Mouse (Mus musculus): Measurements from ENCODE around the gene Ankrd13a.
"Not testable (repeated sequence)": the region's sequence is repeated elsewhere in the genome, so short reads cannot be mapped to it uniquely, and the experiment has no call there.

Gene Ankrd13a

DNA sequence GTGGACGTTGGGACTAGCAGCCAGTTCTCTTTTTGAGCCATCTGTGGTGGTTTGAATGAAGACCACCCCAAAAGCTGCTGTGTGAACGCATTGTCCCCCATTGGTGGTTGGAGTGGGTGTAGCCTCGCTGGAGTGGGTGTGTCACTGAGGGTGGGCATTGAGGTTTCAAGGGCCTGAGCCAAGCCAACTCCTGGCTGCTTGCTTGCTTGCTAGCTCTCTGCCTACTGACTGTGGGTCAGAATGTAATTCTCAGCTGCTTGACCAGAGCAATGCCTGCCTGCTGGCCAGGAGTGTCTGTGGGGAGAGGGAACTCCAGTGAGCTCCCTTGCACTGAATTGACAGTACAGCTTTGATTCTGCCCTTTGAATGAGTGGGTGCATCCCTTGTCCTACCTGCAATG lies 55.3 kb downstream of the Ankrd13a start:
- DNase-seq (ENCODE audit: low read depth, low spot score): no peak

DNA sequence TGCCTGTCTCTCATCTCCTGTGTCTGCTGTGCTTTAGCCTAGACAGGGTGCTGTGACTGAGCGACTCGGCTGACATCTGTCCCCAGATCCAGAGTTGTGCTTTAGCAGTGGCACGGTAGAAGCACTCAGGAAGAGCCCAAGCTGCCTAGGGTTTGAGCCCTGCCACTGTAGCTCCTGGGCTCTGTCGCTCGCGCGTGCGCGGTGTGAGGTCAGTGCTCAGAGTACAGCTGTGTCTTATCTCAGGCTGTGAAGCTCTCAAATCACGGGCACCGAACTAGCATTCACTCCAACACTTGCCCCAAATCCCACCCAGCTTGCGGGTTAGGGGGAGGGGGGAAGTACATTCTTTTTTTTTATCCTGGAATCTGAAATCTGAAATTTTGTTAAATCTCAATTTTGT lies 62.4 kb downstream of the Ankrd13a start:
- no peak for DNase-seq (ENCODE audit: low read depth, low spot score)

- not testable (repeated sequence) for DNase-seq (ENCODE audit: low read depth, low spot score)
Observed at GRCm38 (mm10) chr5:114840481-114840880, 66.0 kb downstream of the Ankrd13a start.

DNA sequence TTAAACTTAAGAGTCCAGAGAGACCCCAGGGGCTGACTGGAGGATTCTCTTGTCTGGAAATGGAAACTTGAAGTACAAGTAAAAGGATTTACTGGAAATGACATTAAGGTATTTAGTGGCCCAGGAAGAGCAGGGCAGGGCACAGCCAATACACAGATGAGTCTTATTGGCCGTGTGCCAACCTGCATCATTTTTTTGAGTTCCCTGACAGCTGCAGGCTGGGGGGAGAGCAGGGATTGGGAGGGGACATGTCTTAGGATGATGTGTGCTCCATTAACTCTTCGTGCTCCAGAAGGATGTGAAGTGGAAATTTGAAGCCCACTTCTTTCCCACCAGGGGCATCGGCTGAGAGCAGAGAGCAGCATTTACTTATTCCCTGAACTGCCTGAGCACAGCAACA lies 67.7 kb downstream of the Ankrd13a start:
- not testable (repeated sequence) for DNase-seq (ENCODE audit: low read depth, low spot score)

DNA sequence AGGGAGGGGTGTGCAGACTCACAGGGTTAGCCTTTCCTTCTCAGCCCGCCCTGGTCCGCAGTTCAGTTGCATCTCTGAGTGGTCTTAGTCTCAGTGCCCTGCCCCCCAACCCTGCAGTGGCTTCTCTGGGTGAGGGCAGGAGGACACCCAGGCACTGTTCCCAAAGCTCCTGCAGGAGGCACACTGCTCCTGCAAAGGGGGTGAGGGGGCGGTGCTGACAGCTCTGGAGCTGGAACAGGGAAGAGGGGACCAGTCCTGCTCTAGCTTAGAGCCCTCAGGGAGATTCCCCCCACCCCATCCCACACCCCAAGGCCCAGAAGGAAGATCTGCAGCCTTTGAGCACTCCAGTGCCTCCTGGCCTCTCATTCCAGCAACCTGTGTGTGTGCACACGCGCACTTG lies 68.2 kb downstream of the Ankrd13a start:
- no peak for DNase-seq (ENCODE audit: low read depth, low spot score)

- DNase-seq (ENCODE audit: low read depth, low spot score): not testable (repeated sequence)
Observed at GRCm38 (mm10) chr5:114844371-114844770, 69.9 kb downstream of the Ankrd13a start.

- no peak for DNase-seq (ENCODE audit: low read depth, low spot score)
Observed at GRCm38 (mm10) chr5:114851565-114852236, 77.2 kb downstream of the Ankrd13a start.

GRCm38 (mm10) chr5:114853364-114853763 lies 78.9 kb downstream of the Ankrd13a start, which contains the start of gene 4930519G04Rik:
TSS of gene 4930519G04Rik (plus strand) at chr5:114853664.
- not testable (repeated sequence) for DNase-seq (ENCODE audit: low read depth, low spot score)

All from CD4-positive, CD25-positive, alpha-beta regulatory T cell, adult 2 months (primary cell).